Mouse (Mus musculus) urinary bladder, postnatal 14 days (tissue): ENCODE data around the gene Ak5.
"Not testable (repeated sequence)": the region's sequence is repeated elsewhere in the genome, so short reads cannot be mapped to it uniquely, and the experiment has no call there.

ENCODE experiments used
- DNase-seq: peaks from one replicate; pipeline ENCODE4 v3.0.0; 2021; ENCODE audit warnings: low spot score

The Ak5 gene

DNA sequence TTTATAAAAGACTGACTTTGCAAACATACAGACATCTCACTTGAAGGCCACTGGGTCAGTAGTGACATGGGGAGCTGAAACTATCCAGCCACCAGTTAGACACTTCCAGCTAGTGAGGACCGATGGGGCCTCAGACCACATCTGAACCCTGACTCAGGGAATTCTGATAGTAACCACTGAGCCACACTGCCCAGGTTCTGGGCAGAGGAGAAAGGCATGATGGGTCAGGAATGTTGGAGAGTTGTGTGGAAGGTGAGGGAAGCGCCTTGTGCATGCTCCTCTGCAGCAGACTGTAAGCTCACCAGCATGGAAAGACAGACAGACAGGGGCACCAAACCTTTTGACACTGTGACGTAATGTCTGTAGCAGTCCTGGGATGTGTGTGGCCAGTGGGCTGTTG lies 192.3 kb downstream of the Ak5 start:
- no peak for DNase-seq

DNA sequence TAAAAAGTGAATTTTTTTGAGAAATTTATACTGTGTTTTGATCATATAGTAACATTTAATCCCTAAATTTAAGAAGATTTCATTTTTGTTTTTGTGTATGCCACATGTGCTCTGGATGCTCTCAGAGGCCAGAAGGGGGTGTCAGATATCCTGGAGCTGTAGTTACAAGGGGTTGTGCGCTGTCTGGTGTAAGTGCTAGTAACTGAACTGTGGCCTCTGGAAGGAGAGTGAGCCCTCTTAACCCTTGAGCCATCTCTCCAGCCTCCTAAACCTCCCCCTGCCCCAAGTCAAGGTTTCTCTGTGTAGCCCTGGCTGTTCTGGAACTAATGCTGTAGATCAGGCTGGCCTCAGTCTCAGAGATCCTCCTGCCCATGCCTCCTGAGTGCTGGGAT lies 192.9 kb downstream of the Ak5 start:
- DNase-seq: no peak

DNA sequence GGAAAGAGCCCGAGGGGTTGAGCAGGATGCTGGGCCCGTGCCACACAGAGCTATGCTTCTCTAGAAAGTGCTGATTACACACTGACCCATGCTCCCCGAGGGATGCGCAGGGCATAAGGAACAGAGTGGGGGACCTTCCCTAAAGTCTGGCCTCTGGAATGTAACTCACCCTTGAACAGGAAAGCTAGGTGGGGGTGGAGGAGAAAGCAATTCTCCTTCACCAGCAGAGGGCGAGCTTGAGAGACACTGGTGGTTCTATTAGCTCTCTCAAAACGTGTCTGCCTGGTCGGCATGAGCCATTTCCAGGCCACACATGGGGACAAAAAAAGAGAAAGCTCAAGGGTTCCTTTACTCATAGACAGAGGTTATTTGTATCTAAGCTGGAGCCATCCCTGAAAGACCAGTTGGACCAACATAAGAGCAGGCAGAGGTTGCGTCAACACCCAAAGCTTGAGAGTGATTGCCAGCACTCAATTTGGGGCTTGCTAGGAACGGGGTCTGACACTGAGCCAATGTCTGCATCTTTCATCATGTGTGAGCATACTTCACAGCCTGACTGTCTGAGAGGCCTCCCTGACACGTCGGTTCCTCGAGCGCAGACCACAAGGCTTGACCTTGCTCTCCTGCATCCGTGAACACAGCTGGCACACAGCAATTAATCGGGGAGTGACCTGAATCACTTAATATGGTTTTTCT lies 193.4 kb downstream of the Ak5 start:
- peak; percentile 75 for DNase-seq

DNA sequence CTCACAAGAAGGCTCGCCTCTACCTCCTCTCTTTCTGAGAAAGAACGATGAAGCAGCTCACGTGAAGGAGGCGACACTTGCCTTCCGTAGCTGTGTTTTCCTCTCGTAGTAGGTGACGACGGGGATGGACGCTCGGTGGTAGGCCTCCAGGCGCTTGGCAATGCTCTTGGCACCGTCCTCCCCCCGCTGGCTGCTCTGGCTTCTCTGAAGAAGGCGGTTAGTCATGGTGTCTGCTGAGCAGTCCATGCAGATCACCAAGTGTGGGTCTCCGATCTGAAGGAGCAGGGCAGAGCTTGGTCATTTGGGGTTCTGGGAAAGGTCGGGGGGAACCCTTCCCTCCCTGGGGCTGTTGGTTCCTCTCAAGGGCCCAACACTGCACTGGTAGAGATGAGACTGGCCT lies 195.5 kb downstream of the Ak5 start:
- no peak for DNase-seq

DNA sequence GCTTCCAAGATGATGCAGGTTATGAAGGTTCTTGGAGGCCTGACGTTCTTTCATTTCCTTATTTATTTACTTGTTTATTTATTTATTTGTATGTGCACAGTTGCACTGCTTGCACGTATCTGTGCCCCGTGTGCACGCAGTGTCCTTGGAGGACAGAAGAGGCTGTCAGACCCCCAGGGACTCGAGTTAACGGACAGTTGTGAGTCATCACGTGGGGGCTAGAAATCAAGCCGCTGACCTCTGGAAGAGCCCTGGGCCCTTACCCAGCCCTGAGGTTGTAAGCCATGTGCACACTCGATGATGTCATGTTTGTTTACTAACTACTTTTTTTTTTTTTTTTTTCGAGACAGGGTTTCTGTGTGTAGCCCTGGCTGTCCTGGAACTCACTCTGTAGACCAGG lies 197.8 kb downstream of the Ak5 start:
- DNase-seq: no peak

DNA sequence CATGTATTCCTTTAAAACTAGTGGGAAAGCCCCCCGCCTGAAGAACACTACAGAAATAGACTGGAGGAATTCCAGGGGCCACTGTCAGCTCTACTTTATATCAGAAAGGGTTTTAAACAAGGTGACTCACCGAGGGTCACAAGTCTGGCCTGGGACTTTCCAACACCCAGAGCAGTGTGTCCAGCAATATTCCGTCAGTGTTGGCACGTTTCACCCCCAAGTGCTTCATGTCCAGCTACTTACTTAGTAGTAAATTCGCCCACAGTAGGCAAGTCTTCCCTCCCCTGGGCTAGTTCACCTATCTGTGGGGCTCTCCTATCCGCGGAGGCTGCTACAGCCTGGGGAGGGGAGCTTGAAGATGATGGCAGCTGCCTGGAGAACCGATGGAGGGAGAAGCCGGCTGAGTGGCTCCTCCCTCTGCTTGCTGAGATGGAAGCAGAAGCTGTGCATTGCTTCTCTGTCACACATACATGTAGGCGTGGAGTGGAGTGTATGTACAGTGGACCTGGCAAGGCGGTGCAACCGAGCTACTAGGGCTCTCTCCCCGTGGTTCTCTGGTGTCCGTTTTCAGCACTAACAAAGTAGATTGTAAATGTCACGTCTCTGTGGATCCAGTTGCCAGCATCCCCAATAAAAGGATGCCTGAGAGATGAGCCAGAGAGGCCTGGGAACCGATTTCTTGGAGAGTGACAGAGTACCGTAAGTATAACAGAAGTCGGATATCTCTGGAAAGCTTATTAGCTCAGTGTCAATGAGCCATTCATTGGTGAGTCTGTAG lies 198.5 kb downstream of the Ak5 start:
- DNase-seq: peak; percentile 51

DNA sequence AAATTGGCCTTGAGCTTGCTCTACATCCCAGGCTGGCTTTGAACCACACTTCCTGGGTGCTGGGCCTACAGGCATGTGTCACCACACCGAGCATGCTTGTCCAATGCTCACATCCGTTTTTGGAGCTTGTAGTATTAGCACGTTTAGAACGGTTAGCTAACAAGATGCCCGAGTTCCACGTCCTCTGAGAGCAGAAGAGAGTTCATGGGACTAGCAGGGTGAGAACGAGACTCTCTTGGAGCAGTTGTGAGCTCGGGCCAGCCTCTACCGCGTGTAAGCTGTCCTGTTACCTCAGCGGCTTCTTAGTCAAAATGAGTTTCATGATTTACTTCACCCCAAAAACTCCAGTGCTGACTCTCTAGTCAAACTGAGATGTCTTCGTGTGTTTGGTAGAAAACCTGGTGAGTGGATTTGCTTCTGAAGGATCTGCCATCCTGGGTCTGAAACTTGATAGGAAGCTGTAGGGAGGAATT lies 199.6 kb downstream of the Ak5 start:
- DNase-seq: no peak

DNA sequence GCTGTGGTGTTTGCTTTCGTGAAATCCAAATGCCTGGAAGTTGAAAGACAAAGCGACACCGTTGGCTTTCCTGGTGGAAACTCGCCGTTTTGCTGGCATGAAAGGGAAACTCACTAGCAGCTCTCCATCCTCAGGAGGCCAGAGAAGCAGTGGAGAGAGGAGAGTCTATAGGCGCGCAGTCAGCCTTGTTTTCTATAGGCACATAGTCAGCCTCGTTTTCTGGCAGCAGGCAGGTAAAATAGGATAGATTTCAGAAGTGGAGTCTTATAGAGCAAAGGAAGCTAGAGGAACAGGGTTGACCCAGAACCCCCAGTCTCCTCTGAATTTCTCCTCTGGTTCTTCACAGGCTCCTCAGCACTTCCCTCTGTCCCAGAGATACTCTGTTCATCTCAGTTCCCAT lies 200.1 kb downstream of the Ak5 start:
- DNase-seq: no peak

DNA sequence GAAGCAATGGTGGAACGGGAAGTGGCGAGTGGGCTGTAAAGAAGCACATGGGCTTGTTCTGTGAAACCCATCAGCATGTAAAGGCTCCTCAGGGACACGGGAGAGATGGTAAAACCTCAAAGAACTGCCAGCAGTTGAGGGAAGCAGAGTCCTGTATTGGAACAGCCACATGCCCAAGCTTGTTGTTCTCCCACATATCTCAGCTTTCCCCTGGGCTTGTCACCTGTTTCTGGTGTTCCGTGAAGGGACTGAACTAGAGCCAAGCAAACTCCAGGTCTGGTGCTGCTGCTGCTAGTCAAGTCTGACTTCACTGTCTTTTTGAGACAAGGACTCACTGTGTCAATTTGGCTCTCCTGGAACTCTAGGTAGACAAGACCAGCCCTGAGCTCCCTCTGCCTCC lies 200.8 kb downstream of the Ak5 start:
- DNase-seq: no peak

DNA sequence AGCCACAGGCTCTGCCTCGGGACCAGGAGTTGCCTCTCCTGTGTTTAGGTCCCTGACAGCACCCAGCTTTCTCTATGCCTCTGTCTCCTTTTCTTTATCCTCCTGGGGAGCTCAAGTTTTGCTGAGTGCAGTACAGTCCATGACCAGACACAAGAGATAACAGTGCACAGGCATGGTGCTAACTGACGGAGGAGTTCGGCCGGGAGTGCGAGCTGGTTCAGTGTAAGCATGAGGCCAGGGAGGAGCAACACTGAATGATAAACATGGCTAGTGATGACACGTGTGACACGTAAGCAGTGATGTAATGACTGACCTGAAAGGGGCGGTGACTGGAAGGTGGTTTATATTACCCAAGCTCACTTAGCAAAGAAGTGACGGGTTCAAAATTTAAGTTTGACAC lies 201.3 kb downstream of the Ak5 start:
- DNase-seq: no peak

DNA sequence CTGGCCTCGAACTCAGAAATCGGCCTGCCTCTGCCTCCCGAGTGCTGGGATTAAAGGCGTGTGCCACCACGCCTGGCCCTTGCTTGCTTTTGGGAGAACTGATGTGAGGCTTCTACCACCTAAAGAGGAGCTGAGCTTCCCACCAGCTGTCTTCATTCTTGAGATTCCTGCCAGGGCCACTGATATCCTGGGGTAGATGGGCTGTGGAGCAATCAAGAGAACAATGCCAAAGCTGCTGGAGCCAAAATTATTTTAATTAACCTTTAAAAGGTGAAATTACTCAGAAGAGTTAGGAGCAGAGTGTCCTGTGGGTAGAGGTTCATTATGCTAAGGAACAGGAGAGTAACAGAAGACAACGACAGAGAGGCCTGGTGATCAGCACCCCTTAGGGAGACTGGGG lies 202.8 kb downstream of the Ak5 start:
- DNase-seq: no peak

DNA sequence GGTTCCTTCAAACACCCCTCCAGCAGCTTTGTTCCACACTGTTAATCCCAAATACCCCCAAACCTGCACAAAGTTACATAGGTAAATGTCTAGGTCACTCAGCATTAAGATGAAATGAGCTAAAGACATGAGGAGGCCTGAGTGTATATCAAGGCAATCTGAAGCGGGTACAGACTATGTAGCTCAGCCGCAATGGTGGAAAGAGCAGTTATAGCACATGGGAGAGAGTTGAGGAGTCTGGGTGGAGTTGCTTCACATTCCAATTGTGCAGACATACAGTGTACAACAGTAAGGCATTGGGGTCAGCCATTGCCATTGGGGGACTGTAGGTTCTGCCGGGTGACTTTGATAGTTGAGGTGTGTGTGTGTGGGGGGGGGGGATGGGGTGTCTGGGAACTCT lies 203.7 kb downstream of the Ak5 start:
- no peak for DNase-seq

DNA sequence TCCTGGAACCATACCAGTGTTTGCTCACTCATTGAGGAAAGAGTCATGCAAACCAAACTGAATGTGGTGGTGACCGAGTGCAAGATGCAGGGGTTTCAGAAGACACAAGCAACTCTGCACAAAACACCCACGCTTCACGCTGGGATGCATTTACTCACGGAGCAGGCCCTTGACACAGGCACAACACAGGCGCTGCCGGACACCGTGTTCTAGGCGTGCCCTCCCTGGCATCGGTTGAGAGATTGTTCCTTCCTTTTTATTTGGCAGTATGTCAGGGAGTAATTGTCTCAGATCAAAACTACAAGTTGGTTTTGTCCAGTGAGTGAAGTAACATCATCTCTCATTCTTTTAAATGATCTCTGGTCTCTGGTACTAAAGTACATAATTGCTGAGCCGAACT lies 205.3 kb downstream of the Ak5 start:
- no peak for DNase-seq

DNA sequence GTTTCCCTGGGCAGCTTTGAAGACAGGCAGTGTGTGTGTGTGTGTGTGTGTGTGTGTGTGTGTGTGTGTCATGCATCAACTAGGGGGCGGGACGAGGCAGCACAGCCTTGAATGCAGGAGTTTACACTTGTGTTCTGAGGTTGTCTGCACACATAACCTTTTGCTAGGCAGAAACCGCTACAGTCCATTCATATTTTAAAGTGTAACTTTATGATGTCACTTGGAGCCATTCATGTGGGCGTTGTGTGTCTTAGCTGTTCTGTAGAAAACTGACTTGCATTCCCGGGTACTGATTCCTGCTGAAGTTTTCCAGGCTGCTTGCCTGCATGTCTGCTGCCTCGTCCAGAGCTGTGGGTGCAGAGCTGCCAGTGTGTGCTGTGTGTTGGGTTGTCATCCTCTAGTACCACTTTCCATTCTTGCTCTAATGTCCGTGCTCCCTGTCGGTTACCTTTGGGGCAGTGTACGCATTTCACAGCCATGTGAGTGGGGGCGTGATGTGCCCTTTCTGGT lies 206.1 kb downstream of the Ak5 start:
- no peak for DNase-seq

DNA sequence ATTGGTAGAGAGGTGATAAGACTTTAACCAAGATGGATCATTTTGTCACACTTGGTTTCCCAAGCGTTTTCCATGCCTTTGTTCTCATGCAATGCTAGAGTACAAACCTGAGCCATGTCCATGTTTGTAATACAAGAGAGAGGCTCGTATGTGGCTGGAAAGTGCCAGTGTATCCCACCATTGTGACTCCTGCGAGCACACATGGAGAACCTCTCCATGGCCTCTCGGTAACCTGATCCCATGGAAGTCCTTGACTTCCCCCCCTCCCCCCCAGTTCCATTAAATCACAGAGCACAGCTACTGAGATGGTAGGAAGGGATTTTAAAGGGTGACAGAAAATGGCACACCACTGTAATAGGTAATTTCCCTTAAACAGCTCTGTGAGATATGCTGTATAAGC lies 207.4 kb downstream of the Ak5 start:
- DNase-seq: no peak

DNA sequence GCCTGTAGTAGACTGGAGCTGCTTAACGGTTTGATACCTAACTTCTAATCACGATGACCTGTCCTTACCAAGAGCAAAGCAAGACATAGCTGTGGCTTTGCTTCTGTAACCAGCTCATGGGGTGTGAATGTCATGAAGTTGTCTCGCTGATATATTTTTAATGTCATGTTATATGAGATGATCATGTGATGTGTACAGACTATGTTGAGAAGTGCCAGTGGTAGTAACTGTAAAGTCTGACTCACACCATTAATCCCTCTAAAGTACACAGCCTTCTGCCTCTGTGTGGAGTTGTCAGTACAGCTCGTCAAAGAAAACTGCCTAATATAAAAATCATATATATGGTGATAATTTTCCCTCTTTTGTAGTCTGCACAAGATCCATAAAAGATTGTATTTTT lies 209.3 kb downstream of the Ak5 start:
- not testable (repeated sequence) for DNase-seq

DNA sequence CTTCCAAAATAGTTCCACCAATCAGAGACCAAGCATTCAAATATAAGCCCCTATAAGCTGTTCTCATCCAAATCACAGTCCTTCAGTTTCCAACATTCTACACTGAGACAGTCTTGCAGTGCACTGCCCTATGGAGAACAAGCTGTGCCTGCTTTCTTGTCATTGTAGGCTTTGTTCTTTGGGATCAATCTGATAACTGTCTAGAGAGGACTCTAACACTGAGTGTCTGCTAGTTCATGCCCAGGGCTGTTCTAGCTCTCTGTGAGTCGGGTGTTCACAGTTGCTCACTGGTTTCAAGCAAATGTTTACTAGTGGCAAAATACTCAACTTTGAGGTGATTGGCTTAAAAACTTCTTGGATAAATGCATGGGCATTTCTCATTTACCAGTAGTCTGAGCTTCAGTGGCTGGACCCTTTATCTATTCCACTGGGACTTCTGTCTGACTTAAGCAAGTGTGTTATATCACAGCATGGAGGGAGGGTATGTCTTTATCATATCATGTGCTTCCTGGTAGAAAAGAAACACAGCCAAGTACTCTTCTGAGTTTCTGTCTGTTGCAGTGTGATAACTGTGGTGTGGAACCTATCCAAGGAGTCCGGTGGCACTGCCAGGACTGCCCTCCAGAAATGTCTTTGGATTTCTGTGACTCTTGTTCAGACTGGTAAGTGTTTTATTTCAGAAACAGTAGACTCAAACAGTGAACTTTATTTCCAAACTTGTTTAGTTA lies 210.7 kb downstream of the Ak5 start:
- DNase-seq: no peak

DNA sequence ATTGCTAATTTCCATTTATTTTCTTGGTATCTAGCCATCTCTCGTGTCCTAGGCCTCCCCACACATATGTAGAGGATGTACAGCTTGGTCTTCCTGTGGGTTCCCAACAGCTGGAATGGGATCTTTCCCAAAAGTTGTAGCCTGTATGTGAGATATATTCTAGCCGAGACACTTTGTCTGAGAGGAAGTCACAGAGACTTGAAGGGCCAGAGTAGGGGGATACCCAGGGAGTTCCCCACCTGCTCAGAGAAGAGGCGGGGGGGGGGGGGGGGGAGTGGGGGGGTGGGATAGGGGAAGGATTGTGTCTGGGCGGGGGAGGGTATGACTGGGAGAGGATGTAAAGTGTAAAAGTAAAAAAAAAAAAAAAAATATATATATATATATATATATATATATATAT lies 215.0 kb downstream of the Ak5 start:
- no peak for DNase-seq

DNA sequence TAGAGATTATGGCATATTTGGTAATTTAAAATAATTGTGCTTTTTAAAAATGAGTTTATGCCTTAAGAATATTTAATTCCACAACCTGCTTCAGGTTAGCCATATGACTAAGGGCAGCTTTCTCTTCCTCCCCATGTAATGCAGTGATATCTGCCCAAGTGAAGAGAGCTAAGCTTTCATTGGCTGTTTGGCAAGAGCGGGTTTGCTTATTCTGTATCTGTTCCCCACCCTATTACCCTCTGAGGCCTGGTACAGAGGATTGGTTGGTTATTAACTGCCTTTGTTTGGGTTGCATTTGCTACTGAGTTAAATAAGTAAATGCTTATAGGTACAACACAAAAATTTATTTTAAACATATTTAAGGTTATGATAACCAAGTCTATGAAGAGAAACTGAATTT lies 221.2 kb downstream of the Ak5 start:
- no peak for DNase-seq

DNA sequence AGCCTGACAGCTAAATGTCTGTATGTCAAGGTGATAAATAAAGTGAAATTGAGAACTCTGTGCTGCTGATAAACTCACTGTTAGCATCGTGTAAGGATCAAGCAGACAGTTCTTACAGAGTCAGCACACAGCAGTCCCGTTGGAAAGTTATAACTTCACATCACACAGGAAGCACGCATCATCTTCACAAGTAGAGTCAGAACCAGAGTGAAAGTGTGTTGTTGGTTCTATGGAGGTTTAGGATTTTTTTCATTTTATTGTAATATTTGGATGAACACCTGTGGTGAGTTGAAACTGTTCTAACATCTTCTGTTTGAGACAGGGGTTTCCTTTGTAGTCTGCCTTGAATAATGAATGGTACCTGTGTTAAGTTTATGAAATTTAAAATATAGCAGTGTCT lies 224.0 kb downstream of the Ak5 start:
- DNase-seq: no peak

DNA sequence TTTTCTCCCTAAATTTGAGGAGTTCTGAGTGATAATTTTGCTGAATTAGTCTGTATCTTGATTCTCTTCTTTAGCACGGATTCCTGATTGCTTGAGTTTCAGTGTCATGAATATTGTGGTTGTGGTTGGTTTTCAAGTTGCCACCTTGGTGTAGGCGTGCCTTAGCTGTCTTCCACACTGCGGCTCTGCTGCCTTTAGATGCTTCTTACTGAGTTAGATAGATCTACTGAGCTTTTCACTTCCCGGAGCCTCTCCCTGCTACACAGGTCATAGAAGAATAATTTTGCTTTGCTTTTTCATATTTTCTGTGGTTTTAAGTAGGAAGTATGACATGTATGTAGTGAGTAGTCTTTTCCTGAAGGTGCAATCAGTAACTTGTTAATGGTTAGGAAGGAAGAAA lies 225.4 kb downstream of the Ak5 start:
- DNase-seq: no peak

DNA sequence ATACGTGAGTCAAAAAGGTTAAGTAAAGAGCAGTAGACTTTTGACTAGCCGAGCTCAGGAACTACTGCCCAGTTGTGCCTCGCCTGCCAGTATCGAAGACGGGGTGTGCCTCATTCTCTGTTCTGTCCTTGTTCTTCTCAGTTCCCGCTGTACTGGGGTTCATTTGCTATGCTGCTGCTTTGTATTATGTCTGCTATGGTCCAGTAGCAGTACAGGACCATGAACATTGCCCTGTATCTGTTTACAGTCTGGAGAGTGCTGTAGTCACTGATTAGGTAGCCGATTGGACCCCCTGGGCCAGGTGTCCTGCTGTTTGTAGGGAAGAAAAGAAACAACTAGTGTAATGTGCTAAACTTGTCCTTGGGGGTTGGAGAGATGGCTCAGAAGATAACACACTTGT lies 230.1 kb downstream of the Ak5 start:
- no peak for DNase-seq

DNA sequence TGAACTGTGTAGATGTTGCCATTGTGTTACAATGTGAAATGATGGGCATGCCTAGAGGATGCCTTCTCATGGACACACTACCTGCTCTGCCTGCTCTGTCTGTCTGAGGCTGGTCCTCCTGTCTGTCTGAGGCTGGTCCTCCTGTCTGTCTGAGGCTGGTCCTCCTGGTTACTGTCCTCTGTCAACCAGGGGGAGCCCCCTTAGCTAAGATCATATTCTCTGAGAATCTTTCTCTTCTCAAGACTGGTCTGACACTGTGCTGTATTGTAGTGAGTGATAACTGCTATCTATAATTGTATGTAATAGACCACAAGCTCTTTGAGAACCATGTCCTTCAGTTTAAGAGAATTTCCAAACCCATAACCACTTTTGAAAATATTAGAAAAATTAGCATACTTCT lies 232.6 kb downstream of the Ak5 start:
- DNase-seq: no peak
